Comparison of ENCODE assay signal across 22 mouse cellular contexts in genomic region chr4:125533965-125534364, GRCm38 (mm10). TPM values are rescaled to one million over a fixed set of nuclear protein-coding genes. Genes with fewer than 3 reads are reported as not detected.
DNase-seq lines count a peak whose midpoint lies in the region; ATAC-seq lines count a peak whose summit lies in the region.
"Had no signal": no experiment of that assay in that cellular context is flagged by ENCODE, and none has a peak within 500 bp of the region (broad histone marks: within the 10 kb centered on the region; RNA-seq: fewer than 3 reads in every experiment).

No protein-coding gene starts in this region.

- H3K4me2 ChIP-seq in hindbrain, embryonic 11.5 days (replicated peaks; ENCODE audit: low read depth, low read length): no peak overlapping the region
- H3K4me2 ChIP-seq in forebrain, embryonic 12.5 days: peak overlapping the region; percentile 28
- no peak overlapping the region for H3K4me2 ChIP-seq in hindbrain, embryonic 12.5 days (replicated peaks)
- H3K4me2 ChIP-seq in liver, embryonic 12.5 days: no peak overlapping the region
- H3K4me2 ChIP-seq: embryonic facial prominence, embryonic 15.5 days; heart, embryonic 11.5 days; limb, embryonic 13.5 days; liver, embryonic 13.5 days had no signal

- no peak for ATAC-seq in hindbrain, embryonic 11.5 days (ENCODE audit: low FRiP score)
- ATAC-seq in forebrain, embryonic 12.5 days (ENCODE audit: low FRiP score): no peak
- ATAC-seq in hindbrain, embryonic 12.5 days (ENCODE audit: low FRiP score): no peak
- no peak for ATAC-seq in liver, embryonic 12.5 days
- ATAC-seq in CD4-positive, CD25-positive, alpha-beta regulatory T cell, adult 4 months: no peak
- ATAC-seq: activated CD4-positive, CD25-positive, alpha-beta regulatory T cell, adult 4 months; intestine, embryonic 16.5 days had no signal

- H3K4me3 ChIP-seq in hindbrain, embryonic 10.5 days: no peak overlapping the region
- H3K4me3 ChIP-seq in hindbrain, embryonic 11.5 days (ENCODE audit: low read depth, low read length): no peak overlapping the region
- H3K4me3 ChIP-seq in forebrain, embryonic 12.5 days (replicated peaks): no peak overlapping the region
- H3K4me3 ChIP-seq in hindbrain, embryonic 12.5 days: no peak overlapping the region
- H3K4me3 ChIP-seq in liver, embryonic 12.5 days: no peak overlapping the region
- H3K4me3 ChIP-seq: embryonic facial prominence, embryonic 15.5 days; layer of hippocampus, adult 2 months; limb, embryonic 13.5 days; liver, embryonic 13.5 days had no signal

- H3K9me3 ChIP-seq in hindbrain, embryonic 10.5 days: 0 out of 2 replicates have a peak, but pooled peaks cover 3% of the 10 kb centered on the region
- no peaks in the 10 kb centered on the region for H3K9me3 ChIP-seq in hindbrain, embryonic 11.5 days (ENCODE audit: control insufficient read depth, low read length)
- no peaks in the 10 kb centered on the region for H3K9me3 ChIP-seq in forebrain, embryonic 12.5 days
- no peaks in the 10 kb centered on the region for H3K9me3 ChIP-seq in hindbrain, embryonic 12.5 days (replicated peaks)
- H3K9me3 ChIP-seq in liver, embryonic 12.5 days (replicated peaks): no peaks in the 10 kb centered on the region
- H3K9me3 ChIP-seq: embryonic facial prominence, embryonic 15.5 days; liver, embryonic 13.5 days had no signal

- H3K27ac ChIP-seq in hindbrain, embryonic 10.5 days: peak overlapping the region; percentile 54
- H3K27ac ChIP-seq in hindbrain, embryonic 11.5 days (ENCODE audit: low read depth, low read length): no peak overlapping the region
- H3K27ac ChIP-seq in forebrain, embryonic 12.5 days: peak overlapping the region; percentile 89
- H3K27ac ChIP-seq in hindbrain, embryonic 12.5 days: peak overlapping the region; percentile 45; the same call in 1 of the 2 replicates
- no peak overlapping the region for H3K27ac ChIP-seq in liver, embryonic 12.5 days
- H3K27ac ChIP-seq: embryonic facial prominence, embryonic 15.5 days; layer of hippocampus, adult 2 months; limb, embryonic 13.5 days; liver, embryonic 13.5 days had no signal

- WGBS in hindbrain, embryonic 10.5 days: 45% methylated on average over 9 of the region's 9 CpGs
- WGBS in hindbrain, embryonic 11.5 days: 39% methylated on average over 9 of the region's 9 CpGs
- WGBS in forebrain, embryonic 12.5 days: 36% methylated on average over 9 of the region's 9 CpGs
- 46% methylated on average over 9 of the region's 9 CpGs for WGBS in hindbrain, embryonic 12.5 days
- 34% methylated on average over 9 of the region's 9 CpGs for WGBS in liver, embryonic 12.5 days (ENCODE audit: insufficient replicate concordance)

- H3K9ac ChIP-seq in hindbrain, embryonic 11.5 days (ENCODE audit: low read depth, low read length): no peak overlapping the region
- H3K9ac ChIP-seq in forebrain, embryonic 12.5 days: no peak overlapping the region
- H3K9ac ChIP-seq in hindbrain, embryonic 12.5 days: no peak overlapping the region
- no peak overlapping the region for H3K9ac ChIP-seq in liver, embryonic 12.5 days
- H3K9ac ChIP-seq: embryonic facial prominence, embryonic 15.5 days; limb, embryonic 13.5 days; liver, embryonic 13.5 days had no signal

- peaks cover 61% of the 10 kb centered on the region for H3K27me3 ChIP-seq in hindbrain, embryonic 10.5 days (ENCODE audit: insufficient read depth, poor library complexity, severe bottlenecking)
- peaks cover 4% of the 10 kb centered on the region; the same call in 1 of the 2 replicates for H3K27me3 ChIP-seq in hindbrain, embryonic 11.5 days (ENCODE audit: control insufficient read depth, insufficient read depth, low read length)
- H3K27me3 ChIP-seq in forebrain, embryonic 12.5 days: peaks cover 70% of the 10 kb centered on the region
- H3K27me3 ChIP-seq in hindbrain, embryonic 12.5 days: peaks cover 34% of the 10 kb centered on the region
- peaks cover 44% of the 10 kb centered on the region for H3K27me3 ChIP-seq in liver, embryonic 12.5 days (replicated peaks)

- no peaks in the 10 kb centered on the region for H3K36me3 ChIP-seq in hindbrain, embryonic 10.5 days
- no peaks in the 10 kb centered on the region for H3K36me3 ChIP-seq in hindbrain, embryonic 11.5 days (ENCODE audit: control insufficient read depth, insufficient read depth, low read length)
- H3K36me3 ChIP-seq in forebrain, embryonic 12.5 days (replicated peaks): no peaks in the 10 kb centered on the region
- no peaks in the 10 kb centered on the region for H3K36me3 ChIP-seq in hindbrain, embryonic 12.5 days
- H3K36me3 ChIP-seq in liver, embryonic 12.5 days: no peaks in the 10 kb centered on the region
- H3K36me3 ChIP-seq: embryonic facial prominence, embryonic 15.5 days; limb, embryonic 13.5 days; liver, embryonic 13.5 days had no signal

- DNase-seq in hindbrain, embryonic 10.5 days (ENCODE audit: low spot score): no peak
- DNase-seq in hindbrain, embryonic 11.5 days (ENCODE audit: low spot score): no peak
- DNase-seq in ES-CJ7 (ENCODE audit: low read depth, low spot score): peak; percentile 54
- no peak for DNase-seq in lung, postnatal 25 days (ENCODE audit: low spot score)
- DNase-seq: gastrocnemius, postnatal 14 days; heart, adult 11 months; kidney, adult 9 months; kidney, postnatal 25 days; liver, embryonic 13.5 days; lung, adult 2 months; lung, postnatal 14 days; thymus, postnatal 14 days had no signal

- peaks cover 53% of the 10 kb centered on the region for H3K4me1 ChIP-seq in hindbrain, embryonic 10.5 days (replicated peaks)
- H3K4me1 ChIP-seq in hindbrain, embryonic 11.5 days (replicated peaks; ENCODE audit: control insufficient read depth, insufficient read depth, low read length): peaks cover 13% of the 10 kb centered on the region
- peaks cover 50% of the 10 kb centered on the region for H3K4me1 ChIP-seq in forebrain, embryonic 12.5 days
- H3K4me1 ChIP-seq in hindbrain, embryonic 12.5 days: peaks cover 36% of the 10 kb centered on the region
- H3K4me1 ChIP-seq in liver, embryonic 12.5 days: no peaks in the 10 kb centered on the region
- H3K4me1 ChIP-seq: embryonic facial prominence, embryonic 15.5 days; liver, embryonic 13.5 days had no signal

RNA-seq across cellular contexts. Expression of gene Grik3, which starts 43.5 kb away (rescaled TPM):
- 0.80 and 1.1 TPM in 2 replicates for polyA plus RNA-seq in hindbrain, embryonic 10.5 days (2016; fragmentation: Nextera tagmentation; extraction: Ambion mirVana)
- polyA plus RNA-seq in hindbrain, embryonic 11.5 days (2014; fragmentation: Nextera tagmentation; extraction: Ambion mirVana): 2.1 and 2.9 TPM in 2 replicates
- polyA plus RNA-seq in forebrain, embryonic 12.5 days (2016; fragmentation: Nextera tagmentation; extraction: Ambion mirVana): 2.8 and 4.2 TPM in 2 replicates
- polyA plus RNA-seq in hindbrain, embryonic 12.5 days (2016; fragmentation: Nextera tagmentation; extraction: Ambion mirVana): 3.7 and 3.8 TPM in 2 replicates
- 0.01 TPM in 1 of 2 replicates, not detected in the other for polyA plus RNA-seq in liver, embryonic 12.5 days (2016; fragmentation: Nextera tagmentation; extraction: Ambion mirVana)
- not detected for polyA plus RNA-seq in CD4-positive, CD25-positive, alpha-beta regulatory T cell, adult 4 months (2017; shearing (Covaris generic))
- polyA plus RNA-seq: activated CD4-positive, CD25-positive, alpha-beta regulatory T cell, adult 4 months had no signal

Comparison
In these comparisons a context has a peak if more than half of its experiments do, and no peak if none do; other contexts are left out.
1. H3K27ac ChIP-seq: peak in hindbrain, embryonic 10.5 days (single experiment), forebrain, embryonic 12.5 days (single experiment) and hindbrain, embryonic 12.5 days (single experiment); none in hindbrain, embryonic 11.5 days (single experiment) and liver, embryonic 12.5 days (single experiment).